Mouse (Mus musculus): Measurements from ENCODE around the gene Eml1.

Gene Eml1

GRCm38 (mm10) chr12:108373611-108374010 lies 2.9 kb downstream of the Eml1 start:
- in situ Hi-C loops (cut with MboI, MseI) = no loop called here

DNA sequence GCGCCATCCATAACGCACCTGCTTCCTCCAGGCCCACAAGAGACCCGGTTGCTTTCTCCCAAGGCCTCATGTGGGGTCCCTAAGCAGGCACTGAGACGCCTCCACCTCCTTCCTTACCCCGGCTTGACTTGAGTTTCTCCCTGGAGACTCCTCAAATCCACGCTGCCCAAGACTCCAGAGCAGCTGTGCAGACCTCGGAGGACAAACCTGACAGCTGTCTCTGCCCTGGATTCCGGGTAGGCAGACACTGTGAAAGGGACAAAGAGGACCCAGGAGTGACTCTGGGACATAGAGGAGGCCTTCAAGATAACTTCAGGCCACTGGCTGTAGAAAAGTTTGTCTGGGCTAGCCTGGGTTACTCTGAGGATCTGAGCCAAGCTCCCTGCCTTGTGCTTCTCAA lies 3.9 kb downstream of the Eml1 start:
- in situ Hi-C loops (cut with MboI, MseI) = no loop called here

GRCm38 (mm10) chr12:108378379-108379133 lies 7.8 kb downstream of the Eml1 start:
- in situ Hi-C loops (cut with MboI, MseI) = no loop called here

DNA sequence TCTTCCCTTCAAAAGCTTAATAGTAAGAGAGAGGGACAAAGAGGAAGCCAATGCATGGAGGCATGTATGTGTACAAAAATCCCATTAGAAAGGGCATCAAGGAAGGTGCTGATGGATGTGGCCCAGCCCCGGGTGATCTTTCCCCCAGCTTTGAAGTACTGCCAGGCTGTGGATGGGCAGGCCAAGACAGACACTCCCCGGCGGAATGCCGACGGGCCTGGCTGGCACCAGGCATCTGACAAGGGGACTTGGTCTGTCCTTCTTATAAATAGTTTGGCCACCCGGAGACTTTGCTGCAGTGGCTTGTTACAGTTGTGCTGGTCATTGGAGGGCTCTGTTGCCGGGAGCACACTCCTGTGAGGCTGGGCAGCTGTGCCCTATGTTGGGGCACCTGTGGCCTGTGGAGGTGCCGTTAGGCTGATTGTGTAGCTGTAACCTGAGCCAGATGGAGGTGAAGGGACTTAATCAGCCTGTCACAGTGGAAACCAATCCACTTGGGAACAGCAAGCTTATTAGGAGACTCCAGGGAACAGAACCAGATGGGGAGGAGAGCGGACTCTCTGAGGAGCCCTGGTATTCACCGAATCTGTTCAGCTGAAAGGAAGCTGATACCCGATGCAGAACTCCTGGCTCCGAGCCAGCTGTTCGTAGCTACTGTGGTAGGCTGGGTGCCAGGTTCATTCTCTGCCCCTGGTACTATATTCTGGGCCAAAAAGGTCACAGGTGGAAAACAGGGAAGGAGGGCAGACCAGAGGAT lies 15.9 kb downstream of the Eml1 start:
- in situ Hi-C loops (cut with MboI, MseI) = no loop called here

DNA sequence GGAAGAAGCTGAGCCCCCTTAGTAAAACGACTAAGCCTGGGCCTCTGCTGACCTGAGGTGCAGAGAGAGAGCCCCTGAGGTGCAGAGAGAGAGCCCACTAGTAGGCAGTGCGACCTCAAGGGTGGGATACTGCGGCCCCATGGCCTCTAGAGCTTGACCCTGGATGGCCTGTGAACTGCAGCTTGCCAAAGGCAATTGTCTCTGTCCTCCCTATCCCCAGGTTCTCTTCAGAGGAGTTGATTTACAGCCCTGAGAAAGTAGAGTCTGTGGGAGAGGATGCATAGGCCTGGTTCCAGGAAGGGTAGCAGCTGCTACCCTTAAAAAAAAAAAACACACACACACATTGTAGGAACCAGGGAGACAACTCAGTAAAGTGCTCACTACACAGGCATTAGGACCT lies 19.0 kb downstream of the Eml1 start:
- in situ Hi-C loops (cut with MboI, MseI) = no loop called here

DNA sequence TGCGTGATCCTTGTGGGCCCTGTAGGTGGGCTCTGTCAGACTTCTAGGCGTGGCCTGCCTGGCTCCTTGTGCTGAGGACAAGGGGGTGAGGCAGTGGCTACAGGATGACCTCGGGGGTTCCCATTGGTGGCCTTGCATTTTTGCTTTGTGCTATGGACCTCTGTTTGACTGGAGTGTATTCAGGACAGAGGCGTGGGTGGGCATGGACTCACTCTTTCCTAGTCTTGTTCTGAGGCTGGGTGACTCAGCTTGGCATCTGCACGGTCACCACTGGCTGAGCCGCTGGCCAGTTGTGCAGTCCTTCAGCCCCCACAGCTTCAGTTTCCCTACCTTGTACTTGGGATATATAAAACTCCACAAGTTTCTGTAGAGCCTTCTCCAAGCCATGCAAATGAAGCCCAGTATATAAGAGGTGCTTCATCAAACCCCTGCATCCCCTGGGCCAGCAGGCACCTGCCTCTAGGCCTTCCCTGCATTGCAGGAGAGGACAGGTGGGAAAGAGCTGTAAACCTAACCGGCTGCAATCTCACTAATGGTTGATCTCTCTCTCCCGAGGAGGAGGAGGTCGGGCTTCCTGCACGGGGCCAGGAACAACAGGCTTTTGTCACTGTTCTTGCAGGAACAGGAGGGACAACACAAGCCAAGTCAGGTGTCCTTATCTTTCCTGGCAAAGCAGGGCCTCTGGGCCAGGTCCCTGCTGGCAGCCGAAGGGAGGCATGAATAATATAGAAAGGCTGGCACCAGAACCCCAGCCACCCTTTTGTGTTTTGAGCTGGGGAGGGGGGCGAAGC lies 21.7 kb downstream of the Eml1 start:
- in situ Hi-C loops (cut with MboI, MseI) = no loop called here

DNA sequence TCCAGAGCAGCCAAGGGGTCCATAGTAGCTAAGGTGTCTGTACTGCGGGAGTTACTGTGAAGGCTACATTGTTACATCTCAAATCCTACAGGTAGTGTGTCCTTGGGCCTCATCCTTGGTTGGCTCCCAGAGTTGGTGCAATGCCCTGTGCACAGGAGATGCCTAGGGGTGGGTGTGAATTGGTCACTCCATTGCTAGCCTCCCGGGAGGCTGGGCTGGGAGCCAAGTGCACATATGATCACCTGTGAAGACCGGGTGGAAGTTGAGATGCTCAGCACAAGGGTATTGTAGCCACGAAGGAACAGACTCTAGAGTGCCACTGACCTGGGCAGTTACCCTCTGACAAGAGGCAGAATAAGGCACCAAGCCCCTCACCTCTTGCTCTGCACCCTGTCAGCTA lies 22.3 kb downstream of the Eml1 start:
- in situ Hi-C loops (cut with MboI, MseI) = no loop called here

- in situ Hi-C loops (cut with MboI, MseI) = no loop called here
These were observed 22.9 kb downstream of the Eml1 start for GRCm38 (mm10) chr12:108393637-108394036.

GRCm38 (mm10) chr12:108394534-108395284 lies 24.0 kb downstream of the Eml1 start:
- in situ Hi-C loops (cut with MboI, MseI) = no loop called here

GRCm38 (mm10) chr12:108395285-108395660 lies 24.5 kb downstream of the Eml1 start:
- in situ Hi-C loops (cut with MboI, MseI) = no loop called here

DNA sequence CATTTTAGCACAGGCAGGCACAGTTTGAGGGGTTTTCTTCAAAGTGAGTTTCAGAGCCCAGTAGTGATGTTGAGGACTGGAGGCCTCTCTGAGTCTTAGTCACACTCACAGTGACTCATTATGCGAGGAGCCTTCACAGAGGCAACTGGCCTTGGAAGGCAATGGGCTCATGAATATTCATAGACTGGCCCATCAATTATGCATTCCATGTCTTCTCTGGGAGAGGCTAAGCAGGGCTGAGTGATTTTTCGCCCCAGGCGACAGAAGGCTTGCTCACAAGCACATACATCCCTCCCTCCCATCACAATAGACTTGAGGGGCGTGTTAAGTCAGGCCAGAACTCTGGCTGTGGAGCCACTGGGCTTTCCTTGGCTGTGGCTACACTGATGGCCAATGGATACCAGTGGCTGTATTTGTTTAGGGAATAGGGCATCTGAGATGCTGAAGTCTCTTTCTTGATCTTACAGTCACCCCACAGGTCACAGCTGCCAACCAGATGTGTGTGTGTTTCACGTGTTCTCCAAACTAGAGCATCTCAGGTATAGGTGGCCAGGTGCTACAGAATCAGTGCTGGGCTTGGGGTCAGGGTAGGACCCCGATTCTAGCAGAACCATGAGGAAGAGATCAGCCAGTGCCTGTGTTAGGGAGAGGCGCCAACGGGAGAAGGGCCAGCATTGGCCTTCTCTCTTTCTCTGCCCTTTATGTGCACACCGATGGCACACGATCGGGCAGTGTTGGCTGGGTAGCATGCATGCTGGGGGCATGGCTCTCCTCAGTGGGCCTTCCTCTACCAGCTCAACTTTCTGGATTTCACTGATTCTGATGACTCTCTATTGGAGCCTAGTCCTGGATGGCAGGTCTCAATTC lies 25.6 kb downstream of the Eml1 start:
- in situ Hi-C loops (cut with MboI, MseI) = no loop called here

GRCm38 (mm10) chr12:108398681-108399080 lies 27.9 kb downstream of the Eml1 start:
- in situ Hi-C loops (cut with MboI, MseI) = no loop called here

DNA sequence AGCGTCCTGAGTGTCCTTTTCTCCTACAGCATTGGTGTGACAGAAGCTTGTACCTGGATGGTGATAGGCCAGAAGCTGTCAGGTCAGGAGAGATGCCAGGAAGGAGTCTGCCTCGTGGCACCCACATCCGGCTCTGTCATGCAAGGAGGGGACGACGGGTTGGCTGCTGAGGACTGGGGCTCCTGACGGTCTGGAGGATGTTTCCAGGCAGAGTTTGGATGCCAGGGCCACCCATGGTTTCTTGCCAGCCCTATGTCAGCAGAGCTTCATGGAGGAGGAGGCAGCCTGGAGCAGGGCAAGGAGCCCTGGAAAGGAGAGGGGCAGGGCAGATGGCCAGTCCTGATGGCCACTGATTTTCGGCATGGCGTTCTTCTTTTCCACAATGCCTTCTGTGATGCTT lies 28.4 kb downstream of the Eml1 start:
- in situ Hi-C loops (cut with MboI, MseI) = no loop called here

DNA sequence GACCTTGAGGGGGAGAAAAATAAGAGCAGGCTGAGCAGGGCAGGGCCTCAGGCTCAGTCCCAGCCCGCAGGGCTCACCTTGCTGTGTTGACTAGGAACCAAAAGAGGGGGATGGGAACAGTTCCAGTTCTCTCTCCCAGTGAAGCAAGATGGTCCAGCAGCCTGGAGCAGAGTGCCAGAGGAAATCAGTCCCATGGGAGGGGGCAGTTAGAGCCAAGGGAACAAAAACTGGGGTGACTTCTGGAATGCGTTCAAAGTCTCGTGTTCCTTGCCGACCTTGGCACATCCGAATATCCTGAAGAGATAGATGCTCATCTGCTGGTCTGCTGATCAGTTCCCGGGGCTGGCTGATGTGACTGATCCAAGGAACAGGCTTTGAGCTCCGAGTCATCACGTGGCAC lies 30.2 kb downstream of the Eml1 start:
- in situ Hi-C loops (cut with MboI, MseI) = no loop called here

DNA sequence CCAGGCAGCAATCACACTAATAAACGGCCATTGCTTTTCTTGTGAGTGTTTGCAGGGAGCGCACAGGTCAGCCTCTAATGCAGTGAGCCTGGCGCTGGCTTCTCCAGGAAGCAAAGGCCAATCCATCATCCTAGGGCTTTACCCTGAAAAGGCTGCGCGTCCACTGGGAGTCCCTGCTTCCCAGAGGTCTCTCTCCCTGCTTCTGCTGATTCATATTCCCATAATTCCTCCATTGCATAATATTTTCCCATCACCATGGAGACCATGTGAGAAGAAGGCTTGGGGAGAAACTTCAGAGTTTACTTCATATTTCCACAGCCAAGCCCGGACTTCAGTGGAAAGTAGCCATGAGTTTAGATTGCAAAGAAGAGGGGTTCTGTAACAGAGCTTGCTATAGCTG lies 33.2 kb downstream of the Eml1 start:
- in situ Hi-C loops (cut with MboI, MseI) = no loop called here

DNA sequence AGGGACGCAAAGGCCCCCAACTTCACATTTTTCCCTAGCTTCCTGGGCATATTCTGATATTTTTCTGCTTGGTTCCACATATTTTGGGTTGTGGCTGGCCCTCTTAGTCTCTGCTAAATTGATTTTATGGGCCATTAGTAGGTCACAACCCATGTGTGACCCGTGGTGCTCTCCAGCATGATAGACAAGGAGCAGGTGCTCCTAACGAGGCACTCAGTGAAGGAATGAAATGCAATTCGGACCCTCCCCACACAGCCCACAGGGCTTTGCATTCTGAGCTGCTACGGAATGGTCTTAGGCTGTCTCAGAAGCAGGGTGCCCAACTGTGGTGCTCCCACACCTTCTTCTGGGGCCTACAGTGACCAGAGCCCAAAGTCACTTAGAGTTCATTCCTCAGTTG lies 38.3 kb downstream of the Eml1 start:
- in situ Hi-C loops (cut with MboI, MseI) = no loop called here

DNA sequence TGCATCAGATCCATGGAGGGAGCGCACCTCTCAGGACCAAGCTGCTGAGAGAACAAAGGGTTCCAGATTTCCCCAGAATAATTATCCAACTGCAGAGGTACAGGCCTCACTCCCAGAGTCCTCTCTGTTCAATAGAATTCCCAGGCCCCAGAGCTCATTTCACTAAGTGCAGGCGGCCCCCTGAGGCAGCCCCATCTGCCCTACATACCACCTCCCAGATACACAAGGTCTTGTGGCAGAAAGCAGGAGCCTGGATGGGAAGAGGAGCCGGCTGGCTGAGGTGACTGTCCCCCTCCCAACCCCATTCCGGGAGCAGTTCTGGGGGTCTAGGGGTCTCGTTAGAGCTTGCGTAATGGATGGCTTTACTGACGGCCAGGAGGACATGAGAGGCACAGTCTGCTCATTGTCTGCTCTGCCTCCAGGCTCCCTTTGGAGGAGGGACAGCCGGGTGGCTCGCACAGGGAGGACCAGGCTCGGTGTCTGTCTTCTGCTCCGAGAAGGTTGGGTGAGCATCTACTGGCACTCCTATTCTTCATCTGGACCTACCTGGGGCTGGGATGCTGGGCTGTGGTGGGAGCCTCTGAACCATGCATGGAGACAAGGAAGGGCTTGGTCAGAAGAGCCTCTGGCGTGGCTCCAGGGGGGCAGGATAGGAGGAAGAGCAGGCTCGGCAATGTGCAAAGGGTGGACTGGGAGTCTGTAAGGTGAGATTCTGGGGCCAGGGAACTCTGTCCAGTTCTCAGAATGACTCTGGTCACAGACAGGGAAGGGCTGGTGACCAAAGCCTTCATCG lies 39.9 kb downstream of the Eml1 start:
- in situ Hi-C loops (cut with MboI, MseI) = no loop called here

GRCm38 (mm10) chr12:108414932-108415331 lies 44.2 kb downstream of the Eml1 start:
- in situ Hi-C loops (cut with MboI, MseI) = no loop called here

DNA sequence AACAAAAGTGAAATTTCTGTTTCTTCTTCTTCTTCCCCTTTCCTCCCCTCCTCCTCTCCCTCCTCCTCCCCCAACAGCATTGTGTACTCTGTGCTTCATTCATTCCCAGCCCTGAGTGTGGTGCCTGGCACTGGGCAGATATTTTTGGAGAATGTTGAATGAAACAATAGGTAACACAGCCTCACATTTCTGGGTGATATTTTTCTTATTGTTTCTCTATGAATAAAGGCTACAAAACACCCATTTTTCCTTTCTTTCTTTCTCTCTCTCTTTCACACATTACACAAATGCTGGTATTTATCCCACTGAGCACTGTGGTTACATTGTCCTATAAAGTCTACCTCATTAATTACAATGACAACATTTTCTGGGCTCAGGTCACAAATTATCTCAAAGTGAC lies 48.8 kb downstream of the Eml1 start:
- in situ Hi-C loops (cut with MboI, MseI) = no loop called here

- in situ Hi-C loops (cut with MboI, MseI) = no loop called here
These were observed 50.7 kb downstream of the Eml1 start for GRCm38 (mm10) chr12:108421477-108421876.

Measured in T-helper 2 cell (primary cell).